Mouse (Mus musculus) gastrocnemius, adult 8-10 months (tissue): ENCODE results near the gene Sgca. TPM values are rescaled to one million over a fixed set of nuclear protein-coding genes. Genes with fewer than 3 reads are reported as not detected.

Source experiments
- DNase-seq, 2 experiments: peaks; one replicate each; pipeline ENCODE4 v3.0.0; 2022; ENCODE audit warnings: low spot score in 2 of 2
- total RNA-seq, 4 experiments: library from RNA; stranded (reverse); gene quantifications; 2 replicates each; pipeline ENCODE4 v1.2.4; 2022

The Sgca gene
- total RNA-seq, 4 experiments from 2014 or later, result 272 to 306 (median 288) TPM

DNA sequence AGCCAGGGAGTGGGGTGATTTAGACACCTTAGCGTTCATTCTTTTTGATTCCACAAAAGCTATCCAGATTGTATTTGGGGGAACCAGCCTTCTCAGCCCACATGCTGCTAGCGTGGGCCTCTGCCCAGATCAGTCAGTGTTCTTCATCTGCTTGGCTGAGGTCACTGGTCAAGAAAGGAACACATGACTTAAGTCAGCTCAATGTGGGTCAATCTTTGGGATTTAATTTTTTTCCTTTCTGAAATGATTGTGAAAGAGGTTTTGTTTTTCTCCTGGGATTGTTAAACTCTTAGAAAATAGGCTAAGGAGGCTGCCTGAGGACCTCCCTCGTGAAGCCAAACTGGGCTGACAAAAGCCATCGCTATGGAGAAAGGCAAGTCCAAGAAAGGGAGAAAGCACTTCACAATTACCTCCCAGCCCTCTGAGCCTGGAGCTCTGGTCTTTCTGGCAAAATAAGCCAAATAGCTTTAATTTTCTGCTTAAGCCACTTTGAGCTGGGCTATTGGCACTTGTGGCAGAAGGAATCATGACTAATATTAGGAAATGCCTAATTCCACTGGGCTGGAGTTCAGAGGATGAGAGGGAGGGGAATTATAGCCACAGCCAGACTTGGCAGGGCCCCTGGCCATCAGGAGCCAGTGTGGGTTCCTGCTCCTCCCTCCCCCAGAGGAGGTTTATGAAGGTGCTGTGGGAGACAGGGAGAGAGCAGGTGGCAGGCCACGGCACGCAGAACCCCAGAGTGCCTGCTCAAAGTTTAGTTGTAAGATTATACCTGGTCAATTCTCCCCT is 62.6 kb downstream of the Sgca start:
- DNase-seq, result peak; percentile 33 to 42

Other genes starting within 250 kb of the Sgca start
- 1 to 10 TPM in 3 of 4 experiments, under 1 TPM in 1; 0.63 to 1.6 (median 1.1) TPM for gene Cdc34b, start 234.5 kb downstream of the Sgca start, total RNA-seq
- gene Tmem92, start 193.6 kb downstream of the Sgca start, total RNA-seq, result not detected
- gene Col1a1, start 40.1 kb downstream of the Sgca start, total RNA-seq, result 10 to 100 TPM; 30.9 to 90.6 (median 45.9) TPM
- gene Hils1, start 8.7 kb downstream of the Sgca start, total RNA-seq, result not detected
- 10 to 100 TPM; 15.8 to 23.9 (median 19.4) TPM for gene Ppp1r9b, start 14.7 kb upstream of the Sgca start, total RNA-seq
- under 1 TPM; 0.24 to 0.62 (median 0.45) TPM for gene Samd14, start 33.6 kb upstream of the Sgca start, total RNA-seq
- gene Pdk2, start 65.0 kb upstream of the Sgca start, total RNA-seq, result 100 to 1,000 TPM; 484 to 519 (median 495) TPM
- gene Itga3, start 100.5 kb upstream of the Sgca start, total RNA-seq, result 1 to 10 TPM; 3.6 to 5.3 (median 4.1) TPM
- gene Dlx3, start 143.8 kb upstream of the Sgca start, total RNA-seq, result not detected
- gene Dlx4, start 169.9 kb upstream of the Sgca start, total RNA-seq, result not detected